Mouse (Mus musculus) adrenal gland (tissue): ENCODE measurements around the gene Slc46a1.

ENCODE experiments used
- intact Hi-C: fragments of 180-260 bp; cut with DNase I; formaldehyde crosslinking; loops from one replicate; pipeline ENCODE4 v1.15.1; 2025

Slc46a1 gene

DNA sequence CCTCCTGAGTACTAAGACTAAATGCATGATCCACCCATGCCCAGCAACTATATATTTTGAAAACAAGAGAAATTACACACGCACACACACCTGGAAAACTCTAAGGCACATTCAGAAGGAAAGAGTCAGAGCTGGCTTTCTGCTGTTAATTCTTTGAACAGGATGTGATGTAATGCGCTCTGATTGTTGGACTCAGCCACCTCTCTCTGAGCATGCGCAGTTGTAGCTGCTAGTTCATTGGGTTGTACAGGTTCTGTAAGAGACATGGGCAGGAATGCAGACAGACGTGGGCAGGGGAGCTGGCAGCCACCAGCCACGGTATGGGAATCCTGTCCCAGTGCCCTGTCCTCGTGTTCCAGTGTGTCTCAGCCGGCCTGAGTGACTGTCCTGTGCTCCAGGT lies 11.2 kb upstream of the Slc46a1 start:
- intact Hi-C loops: loop anchor here (5.0 kb wide), 1 partner anchor 97 kb away; no protein-coding TSS in a partner anchor

DNA sequence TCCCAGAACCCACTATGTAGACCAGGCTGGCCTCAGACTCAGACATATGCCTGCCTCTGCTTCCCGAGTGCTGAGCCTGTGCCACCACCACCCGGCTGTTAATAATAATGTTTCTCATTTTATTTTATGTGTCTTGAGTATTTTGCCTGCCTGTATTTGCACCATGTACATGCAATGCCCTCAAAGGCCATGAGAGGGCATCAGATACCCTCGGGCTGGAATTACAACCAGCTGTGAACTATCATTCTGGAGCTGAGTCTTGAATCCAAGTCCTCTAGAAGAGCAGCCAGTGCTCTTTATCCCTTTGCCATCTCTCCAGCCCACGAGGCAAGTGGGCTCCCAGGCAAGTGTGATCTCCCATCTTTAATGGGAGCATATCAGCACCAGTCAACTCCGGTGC lies 10.2 kb upstream of the Slc46a1 start:
- intact Hi-C loops: loop anchor here (5.0 kb wide), 1 partner anchor 52 kb away; no protein-coding TSS in a partner anchor

DNA sequence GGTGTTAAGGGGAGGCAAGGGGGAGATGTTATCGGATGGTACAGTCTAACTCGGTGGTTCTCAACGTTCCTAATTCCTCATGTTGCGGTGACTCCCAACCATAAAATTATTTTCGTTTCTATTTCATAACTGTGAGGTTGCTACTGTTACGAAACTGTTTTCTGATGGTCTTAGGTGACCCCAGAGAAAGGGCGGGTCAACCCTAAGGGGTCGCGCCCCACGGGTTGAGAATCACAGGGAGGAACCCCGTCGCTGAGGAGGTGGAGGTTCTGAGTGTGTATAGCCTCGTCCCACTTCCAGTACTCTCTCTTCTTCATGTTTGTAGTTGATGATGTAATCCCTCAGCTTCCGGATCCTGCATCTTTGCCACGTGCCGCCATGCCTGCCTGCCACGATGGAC lies 6.8 kb upstream of the Slc46a1 start:
- intact Hi-C loops: loop anchor here (5.0 kb wide), 1 partner anchor 49 kb away; no protein-coding TSS in a partner anchor

DNA sequence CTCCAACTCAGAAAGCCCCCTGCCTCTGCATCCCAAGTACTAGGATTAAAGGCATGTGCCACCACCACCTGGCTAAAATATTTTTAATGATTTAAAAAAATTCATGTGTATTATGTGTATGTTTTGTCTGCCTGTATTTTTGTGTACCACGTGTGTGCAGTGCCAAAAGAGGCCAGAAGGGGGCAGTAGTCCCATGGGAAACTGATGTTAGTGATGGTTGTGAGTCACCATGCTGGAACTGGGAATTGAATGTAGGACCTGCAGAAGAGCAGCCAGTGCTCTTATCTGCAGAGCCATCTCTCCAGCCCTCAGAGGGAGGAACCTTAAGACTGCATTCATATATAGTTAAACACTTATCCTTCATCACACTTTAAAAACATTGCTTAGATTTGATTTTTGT lies 3.6 kb upstream of the Slc46a1 start:
- intact Hi-C loops: no loop called here

DNA sequence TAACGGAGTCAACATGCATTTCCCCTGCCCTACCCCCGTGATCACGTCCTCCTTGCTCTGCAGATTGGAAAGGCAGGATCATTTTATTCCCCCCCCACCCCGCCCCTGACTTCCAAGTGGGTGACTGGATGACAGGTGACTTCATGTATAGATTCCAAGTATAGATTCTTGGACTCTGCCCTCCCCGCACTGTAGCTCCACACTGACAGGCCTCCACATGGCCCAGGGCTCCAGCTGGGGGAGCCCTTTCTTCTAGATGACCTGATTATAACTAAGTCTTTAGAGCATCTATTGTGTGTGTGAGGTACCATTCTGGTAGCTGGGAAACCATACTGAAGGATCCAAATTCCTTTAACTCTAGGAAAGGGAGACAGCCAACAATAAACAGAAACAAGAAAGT lies 2.8 kb upstream of the Slc46a1 start:
- intact Hi-C loops: no loop called here

DNA sequence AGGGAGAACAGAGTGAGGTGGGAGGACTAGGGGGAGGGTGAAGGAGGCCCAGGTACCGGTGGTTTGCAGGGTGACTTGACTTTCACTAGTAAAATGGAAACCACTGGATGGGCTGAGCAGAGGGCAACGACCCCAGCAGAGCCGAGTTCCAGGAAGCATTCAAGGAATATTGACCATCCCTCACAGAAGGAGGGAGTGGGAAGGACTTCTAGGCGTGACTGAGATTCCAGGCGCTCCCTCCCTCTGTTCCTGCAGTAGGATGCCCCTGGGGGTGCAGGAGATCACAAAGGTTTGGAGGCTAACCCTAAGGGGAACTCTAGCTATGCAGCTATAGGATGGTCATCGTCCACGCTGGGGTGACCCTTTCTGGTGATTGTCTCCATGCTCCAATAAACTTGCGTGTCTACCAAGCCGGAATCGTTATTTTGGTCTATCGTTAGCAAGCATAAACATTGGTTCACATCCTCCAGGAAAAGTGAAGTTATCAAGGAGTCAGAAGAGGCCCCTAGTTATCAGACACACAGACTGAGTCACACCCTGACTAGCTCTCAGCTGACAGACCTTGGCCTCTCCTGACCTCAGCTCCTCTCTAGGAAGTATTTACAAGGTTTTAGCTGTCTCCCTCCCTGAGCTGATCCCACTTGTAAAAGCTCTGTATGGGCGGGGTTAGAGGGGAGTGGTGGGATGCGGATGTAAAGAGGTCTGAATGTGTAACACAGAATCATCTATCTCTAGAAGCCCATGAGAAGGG lies 2.0 kb upstream of the Slc46a1 start:
- intact Hi-C loops: no loop called here

DNA sequence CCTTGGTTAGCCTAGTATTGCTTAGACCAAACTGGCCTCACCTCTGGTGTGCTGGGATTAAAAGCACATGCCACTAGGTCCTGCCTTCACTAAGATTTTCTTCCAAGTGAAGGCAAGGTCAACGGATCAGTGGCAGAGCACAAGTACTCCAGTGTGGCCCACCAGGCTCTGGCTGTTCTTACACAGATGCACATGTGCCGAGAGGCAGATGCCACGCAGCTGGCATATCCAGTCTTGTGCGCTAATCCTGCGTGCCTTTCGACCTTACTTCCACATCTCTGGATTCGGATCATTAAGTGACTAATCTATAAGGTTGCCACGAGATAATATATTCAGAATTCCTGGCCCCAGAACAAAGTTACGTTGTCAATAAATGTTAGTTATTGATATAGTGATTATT lies 381 bp upstream of the Slc46a1 start:
- intact Hi-C loops: no loop called here

DNA sequence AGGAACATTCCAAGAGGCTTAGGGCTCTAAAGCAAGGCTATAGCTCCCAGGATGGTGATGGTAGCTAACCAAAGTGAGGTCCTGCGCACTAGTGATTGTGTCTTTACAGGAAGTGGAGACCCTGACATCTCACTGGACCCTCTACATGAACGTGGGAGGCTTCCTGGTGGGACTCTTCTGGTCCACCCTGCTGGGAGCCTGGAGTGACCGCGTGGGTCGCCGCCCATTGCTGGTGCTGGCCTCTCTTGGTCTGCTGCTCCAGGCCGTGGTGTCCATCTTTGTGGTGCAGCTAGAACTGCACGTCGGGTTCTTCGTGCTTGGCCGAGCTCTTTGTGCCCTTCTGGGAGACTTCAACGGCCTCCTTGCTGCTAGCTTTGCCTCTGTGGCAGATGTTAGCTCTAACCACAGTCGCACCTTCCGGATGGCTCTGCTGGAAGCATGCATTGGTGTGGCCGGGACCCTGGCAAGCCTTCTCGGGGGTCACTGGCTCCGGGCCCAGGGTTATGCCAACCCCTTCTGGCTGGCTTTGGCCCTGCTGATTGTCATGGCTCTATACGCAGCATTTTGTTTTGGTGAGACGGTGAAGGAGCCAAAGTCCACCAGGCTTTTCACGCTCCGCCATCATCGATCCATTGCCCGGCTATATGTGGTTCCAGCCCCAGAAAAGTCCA lies 880 bp downstream of the Slc46a1 start:
- intact Hi-C loops: no loop called here

DNA sequence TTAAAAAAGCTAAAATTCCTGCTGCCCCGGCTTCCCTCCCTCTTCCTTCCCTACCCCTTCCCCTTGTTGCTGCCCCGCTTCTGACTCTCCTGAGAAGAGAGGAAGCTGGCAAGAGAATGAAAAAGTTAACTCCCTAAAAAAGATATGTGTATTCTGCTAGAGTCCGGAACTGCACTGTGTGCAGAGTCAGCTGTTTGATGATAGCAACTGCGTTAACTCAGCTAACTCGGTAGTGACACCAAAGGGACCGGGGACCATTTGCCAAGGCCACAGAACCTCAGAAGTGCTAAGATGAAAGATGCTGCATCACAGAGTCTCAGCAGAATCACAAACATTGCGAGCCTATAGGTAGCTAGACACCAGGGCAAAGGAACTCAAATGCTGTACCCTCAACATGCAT lies 2.0 kb downstream of the Slc46a1 start:
- intact Hi-C loops: no loop called here

DNA sequence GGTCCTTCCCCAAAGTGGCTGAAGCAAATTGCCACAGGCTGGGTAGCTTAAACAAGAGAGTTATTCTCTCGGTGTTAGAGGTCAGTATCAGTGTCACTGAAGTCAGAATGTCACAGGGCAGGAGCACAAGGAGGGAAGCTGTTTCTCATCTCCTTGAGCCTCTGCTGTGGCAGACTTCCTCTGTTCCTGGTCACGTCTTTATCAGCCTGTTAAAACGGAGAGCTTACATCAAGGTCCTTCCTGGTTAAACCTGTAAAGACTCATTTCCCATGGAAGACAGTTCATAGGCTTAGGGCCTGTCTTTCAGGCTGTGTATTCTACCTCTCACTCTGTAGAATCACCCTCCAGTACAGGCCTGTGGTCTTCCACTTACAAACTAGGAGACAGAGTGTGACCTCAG lies 2.4 kb downstream of the Slc46a1 start:
- intact Hi-C loops: no loop called here

DNA sequence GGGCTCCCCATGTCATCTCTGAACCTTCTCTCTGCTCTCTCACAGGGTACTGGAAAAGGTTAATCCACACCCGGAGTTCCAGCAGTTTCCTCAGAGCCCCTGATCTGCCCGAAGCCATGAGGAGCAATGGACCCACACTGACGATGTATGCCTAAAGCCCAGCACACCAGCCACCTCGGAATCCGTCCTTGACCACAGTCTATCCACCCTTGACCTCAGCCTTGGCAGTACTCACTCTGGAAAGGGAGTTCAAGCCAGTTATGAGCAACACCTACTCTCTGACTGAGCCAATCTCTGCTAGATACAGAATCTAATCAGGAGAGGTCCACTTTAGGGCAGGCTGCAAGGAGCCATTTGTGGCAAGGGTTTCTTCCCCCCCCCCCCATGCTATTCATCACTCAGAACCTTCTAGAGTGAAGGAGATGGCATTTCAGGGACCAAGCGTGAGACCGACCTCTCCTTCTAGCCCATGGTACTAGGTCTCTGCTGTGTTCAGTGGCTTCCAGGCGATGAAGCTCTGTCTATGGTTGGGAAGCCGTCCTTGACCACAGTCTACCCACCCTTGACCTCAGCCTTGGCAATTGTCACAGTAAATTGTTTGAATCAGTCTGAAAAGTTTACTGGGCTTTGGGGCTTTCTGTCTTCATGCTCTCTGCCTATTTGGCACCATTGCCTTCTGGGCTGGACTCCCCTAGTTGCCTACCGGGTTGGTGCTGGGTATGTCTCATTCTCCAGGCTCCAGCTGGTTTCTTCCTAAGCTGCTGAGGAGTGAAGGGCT lies 6.0 kb downstream of the Slc46a1 start:
- intact Hi-C loops: no loop called here

DNA sequence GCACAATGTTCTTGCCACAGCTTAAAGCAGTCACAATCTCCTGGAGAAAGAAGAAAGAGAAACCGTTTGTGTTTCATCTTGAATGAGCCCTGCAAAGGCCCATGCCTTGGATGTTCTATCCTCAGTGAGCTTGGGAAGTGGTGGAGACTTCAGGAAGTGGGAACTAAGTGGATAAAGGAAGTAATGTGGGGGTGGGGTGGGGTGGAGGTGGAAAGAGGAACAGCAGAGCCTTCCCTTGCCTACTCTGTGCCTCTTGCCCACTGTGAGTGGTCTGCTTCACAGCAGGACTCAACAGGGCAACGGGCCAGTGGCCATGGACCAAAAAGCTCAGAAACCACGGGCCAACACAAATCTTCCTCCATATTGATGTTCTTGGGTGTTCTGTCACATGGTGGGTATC lies 9.8 kb downstream of the Slc46a1 start:
- intact Hi-C loops: no loop called here

DNA sequence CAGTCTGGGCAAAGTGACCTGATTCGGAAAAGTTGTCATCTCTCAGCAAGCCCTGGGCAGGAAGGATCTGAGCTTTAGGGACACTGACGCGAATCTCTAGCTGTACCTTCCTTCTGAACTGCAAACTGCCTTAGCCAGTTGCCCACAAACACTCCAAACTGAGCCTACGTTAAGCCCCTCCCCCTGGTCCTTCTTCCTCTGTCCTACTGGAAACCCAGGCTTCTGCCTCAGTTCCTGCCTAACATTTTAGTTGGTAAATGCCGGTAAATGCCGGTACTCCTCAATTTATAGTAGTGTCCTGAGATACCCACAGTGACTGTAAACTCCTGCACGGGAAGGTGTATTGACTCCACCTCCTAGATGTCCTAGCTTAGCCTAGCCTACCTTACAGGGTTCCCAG lies 18.1 kb downstream of the Slc46a1 start:
- intact Hi-C loops: no loop called here

DNA sequence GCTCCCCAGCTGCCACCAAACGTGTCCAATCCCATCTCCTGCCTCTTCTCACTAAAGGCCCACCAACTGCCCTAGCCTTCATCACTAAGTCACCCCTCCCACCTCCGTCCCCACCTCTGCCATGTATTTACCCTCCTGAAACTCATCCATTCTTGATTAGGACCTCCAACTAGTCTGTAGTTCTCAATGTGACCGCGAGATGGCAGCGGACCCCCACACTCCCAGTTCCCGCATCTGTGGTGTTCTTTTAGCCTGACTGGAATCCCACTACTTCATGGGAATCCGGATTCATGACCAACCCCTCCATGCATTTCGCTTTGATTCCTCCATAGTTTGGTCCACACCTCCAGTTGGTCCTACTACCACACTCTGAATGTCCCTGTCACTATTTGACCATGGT lies 22.7 kb downstream of the Slc46a1 start:
- intact Hi-C loops: no loop called here

DNA sequence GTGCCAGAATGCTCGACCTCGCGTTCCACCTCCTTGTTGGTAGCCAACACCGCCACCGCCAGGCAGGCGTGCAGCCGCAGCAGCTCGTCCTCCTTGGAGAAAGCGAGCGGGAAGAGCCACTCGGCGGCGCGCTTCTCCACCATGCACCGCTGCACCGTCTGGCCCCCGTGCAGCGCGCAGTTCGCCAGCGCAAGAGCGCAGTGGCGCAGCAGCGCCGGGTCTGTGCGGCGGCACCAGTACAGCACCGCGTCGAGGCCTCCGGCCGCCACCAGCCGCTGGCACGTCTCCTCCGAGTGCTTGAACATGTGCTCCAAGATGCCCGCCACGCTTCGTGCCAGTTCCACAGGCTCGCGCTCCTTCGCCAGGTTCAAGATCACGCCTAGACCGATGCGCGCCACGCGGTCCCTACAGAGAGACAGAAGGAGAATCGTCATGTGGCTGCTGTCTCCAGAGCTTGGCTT lies 25.3 kb downstream of the Slc46a1 start:
- intact Hi-C loops: no loop called here

DNA sequence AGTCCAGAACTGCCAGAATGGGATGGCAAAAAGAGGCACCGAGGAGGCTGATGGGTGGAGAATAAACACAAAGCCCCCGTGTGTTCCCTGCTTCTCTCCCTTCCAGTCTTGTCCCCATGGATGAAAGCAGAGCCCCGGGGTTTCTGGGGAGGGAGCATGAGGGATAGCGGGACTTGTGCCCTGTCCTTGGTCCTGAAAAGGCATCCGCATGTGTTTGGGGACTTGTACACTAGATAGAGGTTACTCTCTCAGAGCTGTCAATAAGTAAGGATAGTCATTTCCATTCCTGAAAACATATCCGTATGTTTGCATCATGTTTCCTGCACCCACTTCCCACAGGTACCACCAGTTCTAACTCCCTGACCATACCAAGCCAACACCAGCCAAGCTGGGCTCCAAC lies 30.4 kb downstream of the Slc46a1 start:
- intact Hi-C loops: no loop called here

DNA sequence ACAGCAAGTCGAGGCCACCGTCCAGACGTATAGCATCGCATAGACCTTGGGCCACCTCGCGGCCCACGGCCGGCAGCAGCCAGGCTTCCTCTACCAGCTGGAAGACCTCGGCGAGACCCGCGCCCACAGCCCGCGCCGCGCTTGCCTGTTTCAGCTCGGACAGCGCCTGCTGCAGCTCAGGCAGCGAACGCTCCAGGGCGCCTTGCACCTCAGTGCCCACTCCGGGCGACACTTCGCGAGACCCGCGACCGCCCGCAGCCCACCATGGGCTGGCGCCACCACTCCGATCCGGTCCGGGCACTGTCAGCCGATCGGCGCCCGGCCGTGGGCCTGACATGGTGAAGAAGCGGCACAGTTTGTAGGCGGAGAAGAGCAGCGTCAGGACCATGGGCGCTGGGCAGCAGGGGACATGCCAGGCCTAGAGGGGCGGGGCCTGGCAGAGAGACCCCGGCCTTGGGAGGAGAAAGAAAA lies 31.6 kb downstream of the Slc46a1 start:
- intact Hi-C loops: no loop called here

DNA sequence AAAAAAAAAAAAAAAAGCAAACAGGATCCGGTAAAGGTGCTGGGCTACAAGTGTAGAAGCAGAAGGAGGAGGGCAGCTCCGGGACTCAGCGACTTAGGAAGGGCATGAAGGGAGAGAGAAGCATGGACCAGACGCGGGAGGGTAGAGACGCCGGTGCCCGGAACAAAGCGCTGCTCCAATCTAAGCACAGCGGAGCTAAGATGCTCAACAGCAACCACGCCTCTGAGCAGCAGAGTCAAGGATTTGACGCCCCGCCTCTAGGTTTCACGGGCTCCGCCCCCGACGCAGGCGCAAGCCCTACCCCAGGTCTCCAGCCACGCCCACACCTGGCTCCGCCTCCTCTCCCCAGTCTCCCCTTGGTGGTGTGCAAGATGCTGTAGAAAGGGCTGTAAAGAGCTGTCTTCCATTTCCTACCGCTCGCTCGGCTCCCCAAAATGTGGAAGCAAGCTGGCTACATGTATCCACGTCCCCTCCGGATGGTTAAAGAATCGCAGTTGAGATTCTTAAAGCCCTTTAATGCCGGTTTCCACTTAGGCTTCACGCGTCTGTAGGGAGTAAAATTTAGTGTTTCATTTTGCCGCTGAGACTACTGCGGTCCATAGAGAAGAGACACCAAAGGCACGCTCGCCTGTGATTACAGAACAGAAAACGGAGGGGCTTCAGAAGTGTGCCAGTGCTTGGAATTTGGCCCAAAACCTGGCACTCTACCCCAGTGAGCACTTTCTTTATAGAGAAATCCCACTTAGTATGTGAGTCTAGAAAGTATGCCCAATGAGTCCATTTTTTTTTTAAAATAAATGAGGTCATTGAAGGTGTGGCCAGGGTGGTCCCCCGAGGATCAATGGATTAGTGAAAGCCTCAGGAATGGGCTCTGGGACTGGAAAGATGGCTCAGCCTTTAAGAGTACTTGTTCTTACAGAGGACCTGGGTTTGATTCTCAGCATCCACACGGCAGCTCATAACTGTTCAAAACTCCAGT lies 32.3 kb downstream of the Slc46a1 start, which contains the start of gene Sarm1:
Sarm1 (minus strand) TSS at position 211 of the 979 bp plus-strand sequence.
- intact Hi-C loops: no loop called here

DNA sequence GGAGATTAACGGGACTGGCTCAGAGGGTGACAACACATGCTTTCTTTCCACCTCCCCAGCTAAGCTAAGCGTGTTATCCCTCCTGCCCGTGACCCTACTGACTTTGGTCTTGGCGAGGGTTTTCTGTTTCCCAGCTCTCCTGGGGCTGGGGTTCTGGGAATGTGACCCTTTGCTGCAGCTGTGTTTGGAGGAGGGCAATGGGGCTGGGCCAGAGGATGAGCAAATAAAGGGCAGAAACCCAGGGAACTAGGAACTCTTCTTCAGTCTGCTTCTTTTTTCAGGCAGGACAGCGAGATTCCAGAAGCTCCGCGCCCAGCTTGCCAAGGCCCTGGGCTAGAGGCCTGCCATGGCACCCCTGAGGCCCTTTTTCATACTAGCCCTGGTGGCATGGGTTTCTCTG lies 33.5 kb downstream of the Slc46a1 start, which contains the start of gene Vtn:
Vtn (plus strand) TSS at position 88 of the 400 bp plus-strand sequence.
- intact Hi-C loops: no loop called here

DNA sequence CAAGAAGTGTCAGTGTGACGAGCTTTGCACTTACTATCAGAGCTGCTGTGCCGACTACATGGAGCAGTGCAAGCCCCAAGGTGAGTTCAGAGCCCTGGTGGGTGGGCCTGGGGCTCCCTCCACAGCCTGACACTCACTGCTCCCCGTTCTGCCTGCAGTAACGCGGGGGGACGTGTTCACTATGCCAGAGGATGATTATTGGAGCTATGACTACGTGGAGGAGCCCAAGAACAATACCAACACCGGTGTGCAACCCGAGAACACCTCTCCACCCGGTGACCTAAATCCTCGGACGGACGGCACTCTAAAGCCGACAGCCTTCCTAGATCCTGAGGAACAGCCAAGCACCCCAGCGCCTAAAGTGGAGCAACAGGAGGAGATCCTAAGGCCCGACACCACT lies 34.0 kb downstream of the Slc46a1 start:
- intact Hi-C loops: no loop called here
